Mouse (Mus musculus) CH12.LX (cell line): ENCODE results near the gene Tns2.
A peak's percentile ranks its signal among the peaks of the same experiment; 100 is the strongest.

Experiments used
- CTCF ChIP-seq, 2 experiments: IDR thresholded peaks in 1 of 2; conservative IDR thresholded peaks in 1 of 2; 2 replicates each; pipeline ENCODE4 v1.5.1; 2011 to 2012; ENCODE audit warnings: low read depth in 2 of 2, low read length in 2 of 2, improper control_type of control experiment in 1 of 2, inconsistent platforms in 1 of 2, mild to moderate bottlenecking in 1 of 2, moderate library complexity in 1 of 2
- E2F4 ChIP-seq: IDR thresholded peaks from 2 replicates; pipeline ENCODE4 v1.6.1; 2011; ENCODE audit warnings: low read depth, low read length, improper control_type of control experiment; ENCODE audit not compliant: insufficient replicate concordance
- EP300 ChIP-seq: IDR thresholded peaks from 2 replicates; pipeline ENCODE4 v1.6.1; 2011; ENCODE audit warnings: low read length, improper control_type of control experiment
- GABPA ChIP-seq: IDR thresholded peaks from 2 replicates; pipeline ENCODE4 v1.6.1; 2012; ENCODE audit warnings: low read depth, low read length, improper control_type of control experiment, inconsistent platforms; ENCODE audit not compliant: insufficient replicate concordance
- JUN ChIP-seq: IDR thresholded peaks from 2 replicates; pipeline ENCODE4 v1.6.1; 2011; ENCODE audit warnings: low read depth, mild to moderate bottlenecking, low read length, improper control_type of control experiment, moderate library complexity; ENCODE audit not compliant: insufficient read depth
- MAX ChIP-seq: IDR thresholded peaks from 2 replicates; pipeline ENCODE4 v1.6.1; 2011; ENCODE audit warnings: low read length, improper control_type of control experiment
- NRF1 ChIP-seq: IDR thresholded peaks from 2 replicates; pipeline ENCODE4 v1.6.1; 2014; ENCODE audit warnings: low read depth, mild to moderate bottlenecking, inconsistent platforms, low read length, improper control_type of control experiment, moderate library complexity
- POLR2A ChIP-seq: IDR thresholded peaks from 2 replicates; pipeline ENCODE4 v1.6.1; 2011; ENCODE audit warnings: low read depth, mild to moderate bottlenecking, improper control_type of control experiment, low read length
- RCOR1 ChIP-seq: conservative IDR thresholded peaks from 2 replicates; pipeline ENCODE4 v1.6.1; 2012; ENCODE audit warnings: low read depth, mild to moderate bottlenecking, inconsistent platforms, low read length, improper control_type of control experiment
- ZKSCAN1 ChIP-seq: IDR thresholded peaks from 2 replicates; pipeline ENCODE4 v1.6.1; 2012; ENCODE audit warnings: low read depth, inconsistent platforms, low read length, improper control_type of control experiment, borderline replicate concordance
- ZNF384 ChIP-seq: IDR thresholded peaks from 2 replicates; pipeline ENCODE4 v1.6.1; 2012; ENCODE audit warnings: low read depth, low read length, improper control_type of control experiment, inconsistent platforms

- TF ChIP-seq POLR2A (0 out of 2 replicates have a peak, but pooled peaks have one; percentile 23), ZNF384 (no peak), JUN (no peak), CTCF (conservative IDR thresholded peaks at IDR 0.05 in 1 of 2, IDR thresholded peaks at IDR 0.05 in 1 of 2; ENCODE audit: low read depth in 2 of 2, low read length in 2 of 2) (peak; percentile 16 to 45; a peak in 3 of 4 replicates), ZKSCAN1 (no peak), NRF1 (no peak), E2F4 (no peak), RCOR1 (no peak), MAX (no peak), EP300 (no peak), GABPA (no peak)
These were observed 19.8 kb upstream of the Tns2 start for GRCm38 (mm10) chr15:102080429-102080828.
